Mouse (Mus musculus): ENCODE measurements around the gene Dapl1. TPM values are rescaled to one million over a fixed set of nuclear protein-coding genes. Genes with fewer than 3 reads are reported as not detected.

Gene Dapl1
- total and polyA plus RNA-seq, 2 experiments, result not detected

DNA sequence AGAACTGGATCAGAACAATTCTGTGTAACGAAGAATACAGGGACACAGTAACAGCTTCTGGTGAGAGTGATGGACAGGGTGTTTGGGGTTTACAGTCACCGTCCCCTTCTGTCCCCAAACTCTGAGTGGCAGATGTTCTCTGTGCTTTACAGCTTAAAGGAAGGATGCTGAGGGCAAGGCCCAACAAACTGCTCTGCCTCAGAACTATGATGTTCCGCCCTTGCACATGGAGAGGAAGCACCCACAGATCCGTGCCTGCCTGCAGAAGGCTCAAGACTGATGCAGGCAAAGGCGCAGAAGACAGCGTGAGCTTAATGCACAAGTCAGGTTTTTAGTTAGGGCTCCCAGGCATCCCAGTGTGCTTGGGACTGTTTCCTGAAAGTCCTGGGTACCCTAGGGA lies 16.5 kb upstream of the Dapl1 start:
- WGBS, result 96% methylated on average over 6 of the region's 6 CpGs
- H3K4me3 ChIP-seq (ENCODE audit: insufficient read depth, low read depth, low read length), result no peak overlapping the region

GRCm38 (mm10) chr2:59469590-59470245 lies 14.7 kb upstream of the Dapl1 start:
- DNase-seq (ENCODE audit: extremely low read depth, low read depth, low spot score), result no peak
- Histone ChIP-seq H3K4me1 (ENCODE audit: control insufficient read depth, insufficient read depth, low read length) (peaks cover 5% of the 10 kb centered on the region; the same call in 1 of the 2 replicates), H3K4me3 (ENCODE audit: insufficient read depth, low read depth, low read length) (no peak overlapping the region), H3K79me2 (ENCODE audit: control insufficient read depth, insufficient read depth, low read length) (no peaks in the 10 kb centered on the region), H3K9ac (ENCODE audit: low read depth, low read length) (no peak overlapping the region), H3K36me3 (ENCODE audit: control insufficient read depth, insufficient read depth, low read length) (no peaks in the 10 kb centered on the region), H3K27ac (replicated peaks; ENCODE audit: insufficient read depth, low read depth, low read length) (no peak overlapping the region), H3K27me3 (ENCODE audit: control insufficient read depth, insufficient read depth, low read length) (no peaks in the 10 kb centered on the region)
- 87% methylated on average over 8 of the region's 8 CpGs for WGBS
- TF ChIP-seq CTCF (IDR thresholded peaks at IDR 0.05; ENCODE audit: low read depth, low read length), result no peak
- TF ChIP-seq POLR2A (IDR thresholded peaks at IDR 0.05; ENCODE audit: extremely low read depth, insufficient read depth, low read length), result no peak

More for the DNA sequence above, 16.5 kb upstream of the Dapl1 start:
- Histone ChIP-seq H3K27me3 (ENCODE audit: control insufficient read depth, insufficient read depth, low read length) (no peaks in the 10 kb centered on the region), H3K36me3 (ENCODE audit: control insufficient read depth, insufficient read depth, low read length) (no peaks in the 10 kb centered on the region), H3K79me2 (ENCODE audit: control insufficient read depth, insufficient read depth, low read length) (no peaks in the 10 kb centered on the region), H3K4me1 (ENCODE audit: control insufficient read depth, insufficient read depth, low read length) (peaks cover 5% of the 10 kb centered on the region; the same call in 1 of the 2 replicates), H3K9ac (ENCODE audit: low read depth, low read length) (no peak overlapping the region), H3K27ac (replicated peaks; ENCODE audit: insufficient read depth, low read depth, low read length) (no peak overlapping the region)
- TF ChIP-seq CTCF (IDR thresholded peaks at IDR 0.05; ENCODE audit: low read depth, low read length) (no peak), POLR2A (IDR thresholded peaks at IDR 0.05; ENCODE audit: extremely low read depth, insufficient read depth, low read length) (no peak)
- no peak for DNase-seq (ENCODE audit: extremely low read depth, low read depth, low spot score)

DNA sequence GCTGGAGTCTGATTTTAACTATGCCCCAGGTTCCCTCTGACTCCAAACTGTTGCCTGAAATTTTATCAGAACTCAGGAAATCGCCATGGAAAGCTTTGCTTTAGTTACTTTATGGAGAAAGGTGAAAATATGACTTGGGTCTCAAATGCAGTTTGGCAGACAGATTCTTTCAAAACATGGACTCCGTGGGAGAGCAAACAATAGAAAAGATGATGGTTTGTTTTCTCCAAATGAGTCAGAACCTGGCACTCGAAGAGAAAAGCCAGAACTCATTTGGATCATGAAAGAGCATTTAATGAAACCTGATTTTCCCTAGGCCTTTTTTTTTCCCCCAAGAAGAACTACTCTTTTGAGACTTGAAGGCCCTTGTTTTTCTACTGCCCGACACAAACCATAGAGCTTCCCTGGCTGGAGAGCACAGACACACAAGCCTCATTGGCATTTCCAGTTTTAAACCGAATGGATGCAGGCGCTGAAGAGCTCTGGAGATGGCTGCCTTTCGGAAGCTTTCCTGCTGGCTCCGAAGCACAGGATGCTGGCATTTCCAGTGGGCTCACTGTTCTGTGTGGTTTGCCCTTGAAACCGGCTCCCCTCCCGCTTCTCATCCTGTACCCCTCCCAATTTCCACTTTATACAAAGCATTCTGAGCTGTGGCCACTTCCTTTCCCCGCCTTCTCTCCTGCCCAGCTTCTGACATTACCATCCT lies 14.0 kb upstream of the Dapl1 start:
- Histone ChIP-seq H3K4me1 (ENCODE audit: control insufficient read depth, insufficient read depth, low read length) (peaks cover 4% of the 10 kb centered on the region; the same call in 1 of the 2 replicates), H3K4me3 (ENCODE audit: insufficient read depth, low read depth, low read length) (no peak overlapping the region), H3K27ac (replicated peaks; ENCODE audit: insufficient read depth, low read depth, low read length) (no peak overlapping the region), H3K27me3 (ENCODE audit: control insufficient read depth, insufficient read depth, low read length) (no peaks in the 10 kb centered on the region), H3K79me2 (ENCODE audit: control insufficient read depth, insufficient read depth, low read length) (no peaks in the 10 kb centered on the region), H3K36me3 (ENCODE audit: control insufficient read depth, insufficient read depth, low read length) (no peaks in the 10 kb centered on the region), H3K9ac (ENCODE audit: low read depth, low read length) (no peak overlapping the region)
- TF ChIP-seq CTCF (IDR thresholded peaks at IDR 0.05; ENCODE audit: low read depth, low read length) (no peak), POLR2A (IDR thresholded peaks at IDR 0.05; ENCODE audit: extremely low read depth, insufficient read depth, low read length) (no peak)
- DNase-seq (ENCODE audit: extremely low read depth, low read depth, low spot score), result no peak
- 70% methylated on average over 11 of the region's 11 CpGs for WGBS

DNA sequence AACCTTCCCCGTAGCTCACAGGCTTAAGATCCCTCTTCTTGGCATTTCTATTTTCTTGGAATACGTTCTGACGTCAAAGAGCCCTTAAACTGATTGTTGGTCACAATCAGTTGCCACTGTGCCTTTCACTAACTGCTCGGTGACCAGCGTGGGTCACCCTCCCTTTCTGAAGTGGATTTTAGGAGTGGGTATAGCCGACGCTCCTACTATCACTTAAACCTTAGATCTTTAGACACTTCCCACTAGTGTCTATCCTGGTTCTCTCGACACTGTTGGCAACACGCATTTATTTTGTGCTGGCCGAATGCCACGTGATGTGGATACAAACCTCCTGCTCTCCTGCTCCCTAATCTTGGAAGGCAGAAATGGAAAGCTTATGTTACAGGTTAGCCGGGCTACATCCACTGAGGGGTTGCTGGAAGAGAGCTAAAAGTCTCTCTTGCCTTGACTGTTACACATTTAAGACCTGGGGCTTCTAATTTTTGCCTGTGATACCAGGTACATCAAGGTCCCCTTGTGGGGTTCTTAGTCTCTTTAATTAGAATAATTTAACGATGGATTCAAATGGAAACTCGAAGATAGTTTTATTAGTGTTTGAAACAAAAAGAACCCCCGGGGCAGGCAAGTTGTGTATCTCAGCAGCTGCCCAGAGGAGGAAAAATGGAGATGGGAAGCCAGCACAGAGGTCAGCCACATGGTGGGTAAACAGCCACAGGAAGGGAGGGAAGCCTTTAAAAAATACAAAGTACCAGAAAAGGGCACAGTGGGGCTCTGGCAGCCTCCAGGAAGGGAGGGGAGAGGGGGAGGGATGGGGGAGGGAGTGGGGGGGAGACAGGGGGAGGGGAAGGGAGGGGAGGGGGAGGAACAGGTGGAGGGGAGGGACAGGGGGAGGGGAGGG lies 13.2 kb upstream of the Dapl1 start:
- no peak for TF ChIP-seq POLR2A (IDR thresholded peaks at IDR 0.05; ENCODE audit: extremely low read depth, insufficient read depth, low read length)
- no peak for TF ChIP-seq CTCF (IDR thresholded peaks at IDR 0.05; ENCODE audit: low read depth, low read length)
- no peak overlapping the region for H3K4me3 ChIP-seq (ENCODE audit: insufficient read depth, low read depth, low read length)
- no peaks in the 10 kb centered on the region for H3K36me3 ChIP-seq (ENCODE audit: control insufficient read depth, insufficient read depth, low read length)
- DNase-seq (ENCODE audit: extremely low read depth, low read depth, low spot score), result no peak
- H3K27me3 ChIP-seq (ENCODE audit: control insufficient read depth, insufficient read depth, low read length), result no peaks in the 10 kb centered on the region
- no peak overlapping the region for H3K27ac ChIP-seq (replicated peaks; ENCODE audit: insufficient read depth, low read depth, low read length)
- WGBS, result 65% methylated on average over 15 of the region's 15 CpGs
- H3K9ac ChIP-seq (ENCODE audit: low read depth, low read length), result no peak overlapping the region
- peaks cover under 1% of the 10 kb centered on the region; the same call in 1 of the 2 replicates for H3K4me1 ChIP-seq (ENCODE audit: control insufficient read depth, insufficient read depth, low read length)
- no peaks in the 10 kb centered on the region for H3K79me2 ChIP-seq (ENCODE audit: control insufficient read depth, insufficient read depth, low read length)

GRCm38 (mm10) chr2:59474336-59474735 lies 10.1 kb upstream of the Dapl1 start:
- WGBS, result 84% methylated on average over 4 of the region's 4 CpGs
- Histone ChIP-seq H3K4me3 (ENCODE audit: insufficient read depth, low read depth, low read length) (no peak overlapping the region), H3K27me3 (ENCODE audit: control insufficient read depth, insufficient read depth, low read length) (no peaks in the 10 kb centered on the region), H3K27ac (replicated peaks; ENCODE audit: insufficient read depth, low read depth, low read length) (no peak overlapping the region), H3K9ac (ENCODE audit: low read depth, low read length) (no peak overlapping the region), H3K79me2 (ENCODE audit: control insufficient read depth, insufficient read depth, low read length) (no peaks in the 10 kb centered on the region), H3K36me3 (ENCODE audit: control insufficient read depth, insufficient read depth, low read length) (no peaks in the 10 kb centered on the region), H3K4me1 (ENCODE audit: control insufficient read depth, insufficient read depth, low read length) (no peaks in the 10 kb centered on the region)
- DNase-seq (ENCODE audit: extremely low read depth, low read depth, low spot score), result no peak
- TF ChIP-seq POLR2A (IDR thresholded peaks at IDR 0.05; ENCODE audit: extremely low read depth, insufficient read depth, low read length), result no peak
- no peak for TF ChIP-seq CTCF (IDR thresholded peaks at IDR 0.05; ENCODE audit: low read depth, low read length)

Data from liver, adult 2 months (tissue).